Mouse (Mus musculus): ENCODE data around the gene Ptpro.

DNA sequence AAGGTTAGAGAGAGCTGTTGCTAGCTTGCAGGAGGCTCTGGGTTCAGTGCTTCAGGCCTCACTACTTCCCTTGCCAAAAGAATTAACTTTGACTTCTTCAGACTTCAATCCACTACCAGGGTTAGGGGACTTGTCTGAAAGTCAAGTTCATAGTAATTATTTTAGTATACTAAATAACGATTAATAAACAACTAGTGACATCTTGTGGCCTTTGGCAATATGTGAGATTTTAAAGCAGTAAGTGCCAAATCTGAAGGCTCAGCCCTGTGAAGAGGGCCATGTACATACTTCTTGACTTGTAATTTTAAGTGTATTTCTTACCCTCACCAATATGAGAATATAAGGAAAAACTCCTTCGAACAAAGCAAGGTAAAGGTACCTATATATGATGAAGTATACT lies 145.2 kb downstream of the Ptpro start:
- no peak for TF ChIP-seq GATA1 (IDR thresholded peaks at IDR 0.05; ENCODE audit: borderline replicate concordance, low read length)
- TF ChIP-seq CTCF (IDR thresholded peaks at IDR 0.05; ENCODE audit: low read depth, low read length): no peak
